Mouse (Mus musculus) left cerebral cortex, postnatal 14 days (tissue): ENCODE data around the gene Rpl3l. TPM values are rescaled to one million over a fixed set of nuclear protein-coding genes. Genes with fewer than 3 reads are reported as not detected.

ENCODE experiments used
- DNase-seq, 2 experiments: peaks; one replicate each; pipeline ENCODE4 v3.0.0; 2021 to 2022; ENCODE audit warnings: low spot score in 2 of 2, mixed read lengths in 1 of 2
- intact Hi-C: fragments of 180-260 bp; cut with DNase I; formaldehyde crosslinking; loops from one replicate; pipeline ENCODE4 v1.15.1; 2025
- total RNA-seq, 2 experiments: library from RNA; stranded (reverse); gene quantifications; 2 replicates each; pipeline ENCODE4 v1.2.3; 2021

Gene Rpl3l
- total RNA-seq, 2 experiments from 2014 or later, result 0.35 to 0.38 TPM

- intact Hi-C loops, result no loop called here
- no peak for DNase-seq
These were observed 47.6 kb downstream of the Rpl3l start for GRCm38 (mm10) chr17:24775173-24775572.

- intact Hi-C loops, result no loop called here
- no peak for DNase-seq
These were observed 49.5 kb downstream of the Rpl3l start for GRCm38 (mm10) chr17:24777073-24777472.

GRCm38 (mm10) chr17:24780821-24781220 is 53.2 kb downstream of the Rpl3l start:
- intact Hi-C loops, result no loop called here

More at GRCm38 (mm10) chr17:24780821-24781220, 53.2 kb downstream of the Rpl3l start:
- DNase-seq, result no peak

Other genes with a start within 250 kb of the Rpl3l start
- gene Mlst8, start 248.7 kb upstream of the Rpl3l start, total RNA-seq, result 10 to 100 TPM; 32.3 to 36.9 TPM
- 100 to 1,000 TPM; 134 to 145 TPM for gene Caskin1, start 239.2 kb upstream of the Rpl3l start, total RNA-seq
- 10 to 100 TPM; 86.8 to 91.7 TPM for gene Traf7, start 199.9 kb upstream of the Rpl3l start, total RNA-seq
- 10 to 100 TPM; 36.2 to 40.4 TPM for gene Rab26, start 193.6 kb upstream of the Rpl3l start, total RNA-seq
- gene Pkd1, start 178.0 kb upstream of the Rpl3l start, total RNA-seq, result 10 to 100 TPM; 68.6 to 78.7 TPM
- gene Tsc2, start 95.2 kb upstream of the Rpl3l start, total RNA-seq, result 100 to 1,000 TPM; 122 to 130 TPM
- 1 to 10 TPM; 4.4 to 5.0 TPM for gene Nthl1, start 95.1 kb upstream of the Rpl3l start, total RNA-seq
- 10 to 100 TPM; 52.6 to 53.0 TPM for gene Slc9a3r2, start 77.5 kb upstream of the Rpl3l start, total RNA-seq
- gene Npw, start 69.4 kb upstream of the Rpl3l start, total RNA-seq, result 1 to 10 TPM in 1 of 2 experiments, under 1 TPM in 1; 0.95 to 1.4 TPM
- 10 to 100 TPM; 37.9 to 39.3 TPM for gene Zfp598, start 58.1 kb upstream of the Rpl3l start, total RNA-seq
- gene Syngr3, start 37.9 kb upstream of the Rpl3l start, total RNA-seq, result 100 to 1,000 TPM; 228 to 245 TPM
- 10 to 100 TPM; 19.0 to 19.1 TPM for gene Gfer, start 31.7 kb upstream of the Rpl3l start, total RNA-seq
- 1 to 10 TPM; 2.5 to 3.6 TPM for gene Noxo1, start 31.6 kb upstream of the Rpl3l start, total RNA-seq
- gene Tbl3, start 20.2 kb upstream of the Rpl3l start, total RNA-seq, result 10 to 100 TPM; 28.5 to 29.2 TPM
- gene Rnf151, start 9.8 kb upstream of the Rpl3l start, total RNA-seq, result not detected
- 100 to 1,000 TPM; 492 to 494 TPM for gene Rps2, start 9.7 kb upstream of the Rpl3l start, total RNA-seq
- gene Ndufb10, start 3.3 kb upstream of the Rpl3l start, total RNA-seq, result 100 to 1,000 TPM; 184 to 189 TPM
- gene Msrb1, start 8.8 kb downstream of the Rpl3l start, total RNA-seq, result 10 to 100 TPM; 38.4 to 38.7 TPM
- gene Hs3st6, start 25.2 kb downstream of the Rpl3l start, total RNA-seq, result under 1 TPM; 0.31 to 0.59 TPM
- not detected for gene Meiob, start 76.5 kb downstream of the Rpl3l start, total RNA-seq
- 100 to 1,000 TPM; 120 to 135 TPM for gene Hagh, start 112.3 kb downstream of the Rpl3l start, total RNA-seq
- 10 to 100 TPM; 15.8 to 19.4 TPM for gene Fahd1, start 122.5 kb downstream of the Rpl3l start, total RNA-seq
- not detected for gene Igfals, start 138.2 kb downstream of the Rpl3l start, total RNA-seq
- gene Nubp2, start 158.5 kb downstream of the Rpl3l start, total RNA-seq, result 10 to 100 TPM; 35.7 to 37.4 TPM
- 10 to 100 TPM; 53.5 to 55.5 TPM for gene Spsb3, start 158.8 kb downstream of the Rpl3l start, total RNA-seq
- gene Eme2, start 167.3 kb downstream of the Rpl3l start, total RNA-seq, result 10 to 100 TPM; 58.1 to 61.6 TPM
- 10 to 100 TPM; 67.5 to 73.1 TPM for gene Mrps34, start 167.3 kb downstream of the Rpl3l start, total RNA-seq
- 10 to 100 TPM; 40.3 to 44.6 TPM for gene Nme3, start 168.7 kb downstream of the Rpl3l start, total RNA-seq
- 100 to 1,000 TPM; 315 to 321 TPM for gene Mapk8ip3, start 209.2 kb downstream of the Rpl3l start, total RNA-seq
- gene Jpt2, start 232.9 kb downstream of the Rpl3l start, total RNA-seq, result 10 to 100 TPM in 1 of 2 experiments, 1 to 10 TPM in 1; 5.3 to 10.4 TPM